Mouse (Mus musculus) olfactory bulb, adult 2 months (tissue): ENCODE results near the gene Mapk8ip1.

Experiments
- CTCF ChIP-seq: fragments of 200-500 bp; IDR thresholded peaks from 2 replicates; pipeline ENCODE4 v1.5.1; 2012; ENCODE audit warnings: low read depth, mild to moderate bottlenecking, low read length, moderate library complexity; ENCODE audit not compliant: insufficient read depth
- POLR2A ChIP-seq: fragments of 200-500 bp; IDR thresholded peaks from 2 replicates; pipeline ENCODE4 v1.6.1; 2012; ENCODE audit warnings: mild to moderate bottlenecking, low read depth, low read length, moderate library complexity; ENCODE audit not compliant: insufficient read depth

- TF ChIP-seq POLR2A (no peak), CTCF (no peak)
These were observed 13.0 kb downstream of the Mapk8ip1 start for GRCm38 (mm10) chr2:92388081-92388517.
